Mouse (Mus musculus) lung, adult 2 months (tissue): ENCODE data around the gene Ptcd1.

ENCODE experiments used
- CTCF ChIP-seq: fragments of 200-500 bp; IDR thresholded peaks from 2 replicates; pipeline ENCODE4 v1.5.1; 2011; ENCODE audit warnings: mild to moderate bottlenecking, low read length, control low read depth; ENCODE audit not compliant: insufficient read depth
- POLR2A ChIP-seq: fragments of 200-500 bp; IDR thresholded peaks from 2 replicates; pipeline ENCODE4 v1.6.1; 2011; ENCODE audit warnings: low read depth, mild to moderate bottlenecking, control low read depth, low read length, borderline replicate concordance; ENCODE audit errors: extremely low read depth

DNA sequence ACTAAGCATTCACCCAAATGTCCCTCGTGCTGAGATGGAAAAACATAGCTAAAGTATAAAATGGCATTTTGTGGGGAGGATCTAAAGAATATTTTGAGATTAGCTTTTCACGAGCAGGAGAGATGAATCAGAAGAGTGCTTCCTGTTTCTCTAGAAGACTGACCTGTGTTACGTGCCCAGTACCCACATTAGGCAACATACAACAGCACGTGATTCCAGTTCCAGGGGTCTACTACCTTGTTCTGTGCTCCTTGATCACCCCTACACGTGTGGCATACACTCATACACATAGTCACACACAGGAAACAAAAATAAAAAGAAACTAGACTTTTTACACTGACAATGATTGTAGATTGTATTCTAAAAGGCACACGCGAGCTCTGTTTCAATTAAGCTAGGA is 33.5 kb upstream of the Ptcd1 start:
- no peak for TF ChIP-seq POLR2A
- no peak for TF ChIP-seq CTCF
